Mouse (Mus musculus) G1E (cell line): ENCODE results near the gene Ttll12.

Experiments
- CTCF ChIP-seq: IDR thresholded peaks from 2 replicates; pipeline ENCODE4 v1.5.1; 2012; ENCODE audit warnings: low read depth, low read length, inconsistent platforms, mixed read lengths
- GATA1 ChIP-seq: IDR thresholded peaks from 2 replicates; pipeline ENCODE4 v1.6.1; 2012; ENCODE audit warnings: borderline replicate concordance, low read length, inconsistent platforms, mixed read lengths
- GATA2 ChIP-seq: IDR thresholded peaks from 2 replicates; pipeline ENCODE4 v1.6.1; 2012; ENCODE audit warnings: low read depth, low read length, inconsistent platforms, borderline replicate concordance
- POLR2AphosphoS5 ChIP-seq: IDR thresholded peaks from 2 replicates; pipeline ENCODE4 v1.6.1; 2012; ENCODE audit warnings: low read depth, low read length, inconsistent platforms; ENCODE audit not compliant: insufficient replicate concordance
- TAL1 ChIP-seq: conservative IDR thresholded peaks from 2 replicates; pipeline ENCODE4 v1.6.1; 2012; ENCODE audit warnings: low read depth, low read length, inconsistent platforms, mixed read lengths

DNA sequence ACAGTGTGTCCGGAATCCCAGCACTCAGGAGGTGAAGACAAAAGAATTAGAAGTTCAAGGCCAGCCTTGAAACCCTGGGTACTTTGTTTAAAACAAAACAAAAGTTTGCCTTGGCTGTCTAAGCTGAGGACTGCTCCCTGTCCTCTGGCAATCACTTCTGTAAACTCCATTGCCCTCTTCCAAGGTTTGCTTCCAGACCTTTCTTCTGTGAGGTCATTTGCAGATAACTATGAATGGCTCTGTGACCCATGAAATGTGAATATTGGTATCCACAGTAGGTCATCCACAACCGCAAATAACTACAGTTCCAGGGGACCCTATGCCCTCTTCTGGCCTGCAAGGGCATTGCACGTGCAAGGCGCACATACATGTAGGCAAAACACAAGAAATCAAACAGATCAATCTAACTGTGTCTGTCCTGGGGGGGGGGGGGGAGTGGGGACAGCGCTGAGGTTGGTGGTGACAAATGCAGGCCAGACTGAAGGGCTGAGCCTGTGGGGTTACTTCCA is 62.9 kb downstream of the Ttll12 start:
- no peak for TF ChIP-seq TAL1
- TF ChIP-seq CTCF, result 0 out of 2 replicates have a peak, but pooled peaks have one; percentile 18
- no peak for TF ChIP-seq POLR2AphosphoS5
- TF ChIP-seq GATA1, result no peak
- TF ChIP-seq GATA2, result no peak
